Mouse (Mus musculus) spleen, postnatal 4 days (tissue): ENCODE measurements around the gene Vmn2r83.
"Not testable (repeated sequence)": the region's sequence is repeated elsewhere in the genome, so short reads cannot be mapped to it uniquely, and the experiment has no call there.

Experiments
- DNase-seq, 2 experiments: peaks; one replicate each; pipeline ENCODE4 v3.0.0; 2022; ENCODE audit warnings: low spot score in 2 of 2

Vmn2r83 gene

DNA sequence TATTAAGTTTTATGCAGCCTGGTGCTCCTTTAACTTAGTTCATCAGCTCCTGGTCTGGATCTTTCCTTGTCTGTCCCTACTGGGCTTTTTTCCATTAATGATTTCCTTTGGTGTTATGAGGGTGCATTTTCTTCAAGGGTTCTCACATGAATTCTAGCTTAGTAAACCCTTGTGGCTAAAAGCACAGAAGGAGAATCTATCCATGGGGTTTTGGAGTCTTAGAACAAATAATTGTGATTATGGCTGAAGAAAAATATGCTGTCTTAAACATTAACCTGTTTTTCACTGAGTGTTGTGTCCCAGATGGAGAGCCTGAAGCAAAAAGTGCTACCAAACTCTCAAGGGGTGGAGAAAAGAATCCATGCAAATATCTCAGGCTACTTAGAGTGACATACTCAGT, at the start of gene Vmn2r83:
Vmn2r83 (plus strand) TSS at position 301 of the 400 bp plus-strand sequence.
- no peak for DNase-seq

DNA sequence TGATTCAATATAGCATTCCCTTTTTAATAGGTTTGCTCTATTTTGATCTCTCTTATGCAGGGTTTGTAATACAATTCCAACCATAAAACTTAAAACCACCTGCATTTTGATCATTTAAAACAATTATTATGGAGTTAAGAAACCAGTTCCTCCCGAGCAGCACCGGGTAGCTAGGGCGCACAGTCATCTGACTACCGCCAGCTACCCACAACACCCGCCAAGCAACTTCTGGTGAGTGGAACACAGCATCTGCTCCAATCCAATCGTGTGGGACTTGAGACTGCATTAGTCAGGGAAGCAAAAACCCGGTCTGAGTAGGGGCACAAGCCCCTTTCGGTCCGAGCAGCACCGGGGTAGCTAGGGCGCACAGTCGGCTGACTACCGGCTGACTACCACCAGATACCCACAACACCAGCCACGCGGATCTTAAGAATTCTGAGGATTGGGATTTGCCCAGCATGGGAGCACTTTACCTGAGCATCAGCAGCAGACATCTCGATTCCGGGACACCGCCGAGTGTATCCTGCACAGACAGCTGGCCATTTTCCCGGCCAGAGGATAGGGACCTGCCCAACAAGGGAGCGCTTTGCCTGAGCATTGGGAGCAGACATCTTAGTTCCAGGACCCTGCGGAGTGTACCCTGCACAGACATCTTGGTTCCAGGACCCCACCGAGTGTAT, 33.2 kb upstream of the Vmn2r83 start:
- not testable (repeated sequence) for DNase-seq

DNA sequence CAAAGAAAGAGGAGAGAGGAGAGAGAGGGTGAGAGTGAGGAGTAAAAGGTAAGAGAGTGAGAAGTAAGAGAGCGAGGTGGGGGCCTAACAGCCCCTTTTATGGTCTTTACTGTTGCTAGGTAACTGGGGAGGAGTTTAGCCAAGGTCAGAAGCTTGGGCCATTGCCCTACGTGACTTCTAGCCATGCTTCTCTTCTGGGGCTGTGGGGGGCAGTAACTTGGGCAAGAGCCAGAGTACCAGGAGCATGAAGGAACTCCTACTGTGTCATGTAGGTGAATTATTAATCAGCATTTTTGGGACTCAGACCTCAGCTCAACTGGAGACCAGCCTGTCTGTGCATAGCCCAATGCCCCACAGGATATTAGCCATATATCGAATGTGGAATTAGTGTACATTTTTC, 27.4 kb downstream of the Vmn2r83 start:
- DNase-seq: no peak

DNA sequence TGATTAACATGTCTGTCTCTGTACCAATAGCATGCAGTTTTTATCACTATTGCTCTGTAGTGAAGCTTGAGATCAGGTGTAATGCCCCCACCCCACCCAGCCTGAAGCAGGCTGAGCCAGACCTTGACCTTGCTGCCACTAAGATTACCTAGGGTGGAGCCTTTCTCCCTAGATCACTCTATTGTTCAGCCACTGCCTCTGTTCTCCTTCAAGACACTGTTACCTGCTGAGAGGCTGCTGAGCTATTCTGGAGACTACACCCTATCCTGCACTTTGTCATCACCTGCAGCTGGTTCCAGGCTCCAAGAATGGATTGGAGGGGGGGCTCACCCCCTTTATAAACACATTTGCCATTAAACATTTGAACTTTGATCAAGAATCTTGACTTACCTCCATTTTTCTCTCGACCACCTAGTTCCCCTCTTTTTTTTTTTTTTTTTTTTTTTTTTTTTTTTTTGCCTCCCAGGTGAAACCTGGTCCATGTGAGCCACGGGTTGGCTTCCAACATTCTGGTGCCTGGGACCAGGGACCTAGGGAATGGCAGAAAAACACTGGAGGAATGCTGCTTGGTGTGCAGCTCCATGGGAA, 28.3 kb downstream of the Vmn2r83 start:
- DNase-seq: no peak

DNA sequence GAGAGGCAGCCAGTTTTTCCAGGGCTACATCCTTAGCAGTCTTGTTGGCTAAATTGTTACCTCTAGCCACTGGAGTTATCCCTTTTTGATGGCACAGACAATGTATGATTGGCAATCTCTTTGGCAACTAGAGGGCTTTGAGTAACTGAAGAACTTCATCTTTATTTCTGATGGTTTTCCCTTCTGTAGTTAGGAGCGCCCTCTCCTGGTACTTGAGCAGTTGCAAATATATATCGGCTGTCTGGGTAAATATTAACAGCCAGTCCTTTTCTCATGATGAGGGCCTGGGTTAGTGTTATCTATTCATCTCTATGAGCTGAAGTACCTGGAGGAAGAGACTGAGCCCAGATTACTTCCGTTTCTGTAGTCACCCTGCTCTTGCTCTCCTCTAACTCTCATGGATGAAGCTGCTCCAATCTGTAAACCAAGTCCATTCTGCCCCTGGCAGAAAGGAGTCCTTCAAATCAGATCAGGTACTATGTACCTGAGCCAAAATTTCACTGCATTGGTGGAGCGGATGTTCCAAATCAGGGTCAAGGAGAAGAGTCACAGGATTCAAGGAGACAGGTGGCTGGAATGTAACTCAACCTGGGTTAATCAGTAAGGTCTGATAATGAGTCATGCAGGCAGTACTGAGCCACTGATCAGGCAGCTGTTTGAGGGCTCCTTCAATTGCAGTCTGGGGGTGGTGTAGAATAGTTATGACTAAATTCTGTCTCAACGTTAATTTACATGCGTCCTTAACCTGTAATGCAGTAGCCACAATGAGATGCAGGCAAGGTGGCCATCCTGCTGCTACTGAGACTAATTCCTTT, 34.5 kb downstream of the Vmn2r83 start:
- DNase-seq: no peak

DNA sequence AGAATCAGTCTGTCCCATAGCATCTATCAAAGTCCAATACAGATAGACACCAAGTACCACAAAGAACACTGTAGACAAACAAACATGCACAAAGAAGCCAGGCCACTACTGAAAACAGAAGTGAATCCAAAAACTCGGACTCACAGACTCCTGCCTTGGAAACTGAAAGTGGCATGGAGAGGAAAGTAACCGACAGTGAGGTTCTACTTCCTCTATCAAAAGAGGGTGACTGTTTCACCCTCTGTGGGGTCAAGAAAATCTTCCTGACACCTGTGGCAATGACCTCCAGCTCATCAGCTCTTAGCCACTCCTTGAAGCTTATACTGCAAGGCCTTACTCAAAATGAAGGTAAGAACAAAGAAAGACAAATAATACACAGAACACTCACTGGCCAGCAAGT, 38.2 kb downstream of the Vmn2r83 start:
- no peak for DNase-seq

DNA sequence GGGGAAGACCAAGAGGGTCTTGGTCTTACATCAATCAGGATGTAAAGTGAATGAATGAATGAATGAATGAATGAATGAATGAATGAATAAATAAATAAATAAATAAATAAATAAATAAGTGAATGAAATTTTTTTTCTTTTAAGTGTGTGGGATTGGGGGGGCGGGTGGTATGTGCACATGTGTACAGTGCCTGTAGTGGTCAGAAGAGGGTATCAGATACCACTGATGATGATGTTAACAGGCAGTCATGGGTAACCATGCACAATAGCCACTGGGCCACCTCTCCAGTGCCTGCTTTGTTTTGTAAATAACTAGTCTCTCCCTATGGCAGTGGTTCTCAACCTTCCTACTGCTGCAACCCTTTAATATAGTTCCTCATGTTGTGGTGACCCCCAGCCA, 55.9 kb downstream of the Vmn2r83 start:
- no peak for DNase-seq

DNA sequence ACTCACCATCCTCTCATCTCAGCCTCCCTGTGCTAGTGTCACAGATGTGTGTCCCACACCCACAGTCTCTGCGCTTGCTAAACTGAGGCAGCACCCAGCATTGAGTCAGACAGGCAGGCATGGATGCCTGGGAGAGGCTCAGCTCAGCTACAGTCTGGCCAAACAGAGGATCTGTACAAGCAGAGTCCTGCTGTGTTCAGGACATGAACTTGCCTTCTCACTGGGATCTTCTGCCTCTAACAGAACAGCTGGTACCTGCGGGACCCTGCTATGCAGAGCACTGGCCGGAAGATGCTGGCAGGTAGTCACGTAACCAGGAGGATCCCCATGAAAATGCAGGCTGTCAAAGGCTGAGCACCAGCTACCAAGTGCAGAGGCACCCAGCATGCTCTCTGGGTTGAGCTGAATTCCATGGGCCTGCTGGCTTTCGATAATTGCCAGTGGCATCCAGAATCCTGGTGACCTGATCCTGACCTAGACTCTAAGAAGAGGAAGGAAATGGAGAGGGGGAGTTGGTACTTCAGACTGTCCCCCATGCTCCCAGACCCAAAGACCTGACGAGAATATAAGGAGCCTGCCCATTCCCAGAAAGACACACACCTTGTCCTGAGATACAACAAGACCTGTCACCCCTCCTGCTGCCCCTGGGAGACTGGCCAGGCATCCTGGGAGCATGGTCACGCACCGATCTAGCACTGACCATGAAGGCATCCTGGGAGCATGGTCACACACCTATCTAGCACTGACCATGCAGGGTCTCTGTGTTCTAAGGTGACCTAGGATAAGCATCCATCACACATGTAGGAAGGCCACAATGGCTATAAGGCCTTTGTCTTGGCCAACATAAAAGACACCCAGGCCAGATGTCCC, 57.2 kb downstream of the Vmn2r83 start:
- DNase-seq: peak; percentile 10 to 51

DNA sequence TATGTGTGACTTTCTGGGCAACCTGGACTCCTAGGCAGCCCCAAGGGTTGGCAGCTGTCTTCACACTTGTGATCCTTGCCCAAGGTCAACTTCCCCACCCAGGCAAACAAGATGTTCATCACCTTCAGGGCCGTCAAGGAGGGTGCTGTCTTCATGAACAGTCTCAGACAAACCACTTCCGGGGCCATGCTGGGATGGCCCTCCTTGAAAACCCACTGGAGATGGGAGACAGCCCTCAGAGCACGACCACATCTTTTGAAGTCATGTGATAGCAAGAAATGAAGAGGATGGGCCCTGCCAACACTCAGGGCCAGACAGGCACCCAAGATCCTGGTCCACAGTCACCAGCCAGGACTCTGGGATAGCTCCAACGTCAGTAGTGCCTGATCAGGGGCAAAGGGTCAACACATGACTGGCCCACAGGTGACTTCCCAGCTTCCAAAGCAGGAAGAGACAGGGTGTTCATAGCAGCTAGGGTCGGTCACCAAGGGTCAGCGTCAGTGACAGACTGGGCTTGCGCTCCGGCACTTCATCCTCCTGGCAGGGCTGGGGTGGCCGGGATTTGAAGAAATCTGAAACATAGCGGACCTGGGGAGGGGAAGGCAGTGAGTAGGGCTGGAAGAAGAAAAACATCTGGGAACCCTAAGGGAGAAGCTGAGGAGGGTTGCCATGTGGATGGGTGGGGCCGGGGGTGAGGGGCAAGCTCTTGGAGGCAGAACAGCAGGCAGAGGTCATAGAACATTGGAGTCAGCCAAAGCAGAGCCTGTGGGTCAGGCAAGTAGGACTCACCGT, 58.3 kb downstream of the Vmn2r83 start:
- DNase-seq: peak; percentile 9 to 58

DNA sequence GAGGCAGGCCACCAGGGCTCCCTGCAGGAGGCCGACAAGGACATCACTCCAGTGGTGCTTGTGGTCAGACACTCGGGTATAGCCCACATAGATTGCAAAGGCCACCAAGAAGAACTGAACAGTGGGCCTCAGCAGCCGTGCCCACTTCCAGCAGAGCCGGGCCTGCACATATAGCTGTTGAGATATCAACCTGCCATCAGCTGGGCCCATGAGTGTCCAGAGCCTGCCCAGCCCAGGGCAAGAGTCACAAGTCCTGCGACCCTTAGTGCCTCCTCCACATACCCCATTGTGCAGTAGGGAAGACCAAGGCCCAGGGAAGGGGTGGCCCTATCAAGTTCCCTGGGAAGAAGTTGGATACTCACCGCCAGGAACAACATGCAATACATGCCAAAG, 58.9 kb downstream of the Vmn2r83 start:
- peak; percentile 9 to 55 for DNase-seq

DNA sequence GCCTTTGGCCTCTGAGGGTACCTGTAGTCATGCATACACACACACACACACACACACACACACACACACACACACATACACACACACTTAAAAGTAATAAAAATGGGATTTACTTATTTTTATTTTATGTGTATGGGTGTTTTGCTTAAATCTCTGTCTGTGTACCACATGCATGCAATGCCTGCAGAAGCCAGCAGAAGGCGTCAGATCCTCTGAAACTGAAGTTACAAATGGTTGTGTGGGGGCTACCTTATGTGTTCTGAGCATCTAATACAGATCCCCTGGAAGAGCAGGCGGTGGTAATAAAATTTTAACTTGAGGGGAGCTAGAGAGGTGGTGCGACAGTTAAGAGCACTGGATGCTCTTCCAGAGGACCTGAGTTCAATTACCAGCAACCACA, 59.5 kb downstream of the Vmn2r83 start:
- peak in 1 of 2 experiments; percentile 4 for DNase-seq

DNA sequence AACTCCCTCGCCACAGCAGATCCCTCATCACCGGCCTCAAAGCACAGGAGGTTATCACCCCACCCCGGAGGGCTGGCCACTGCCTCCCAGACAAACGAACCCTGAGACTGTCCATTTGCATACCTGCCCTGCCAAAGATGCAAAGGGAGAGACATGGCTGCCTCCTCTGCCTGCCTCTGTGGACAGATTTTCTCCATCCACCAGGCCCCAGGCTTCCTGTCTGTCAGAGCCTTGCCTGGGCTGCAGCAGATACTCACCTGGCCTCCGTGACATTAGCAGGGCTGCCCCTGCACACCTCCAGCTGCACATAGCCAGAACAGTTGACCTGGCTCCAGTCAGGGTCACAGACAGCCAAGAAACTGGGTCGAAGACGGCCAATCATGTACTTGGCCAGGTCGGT, 61.7 kb downstream of the Vmn2r83 start:
- peak; percentile 8 to 53 for DNase-seq

DNA sequence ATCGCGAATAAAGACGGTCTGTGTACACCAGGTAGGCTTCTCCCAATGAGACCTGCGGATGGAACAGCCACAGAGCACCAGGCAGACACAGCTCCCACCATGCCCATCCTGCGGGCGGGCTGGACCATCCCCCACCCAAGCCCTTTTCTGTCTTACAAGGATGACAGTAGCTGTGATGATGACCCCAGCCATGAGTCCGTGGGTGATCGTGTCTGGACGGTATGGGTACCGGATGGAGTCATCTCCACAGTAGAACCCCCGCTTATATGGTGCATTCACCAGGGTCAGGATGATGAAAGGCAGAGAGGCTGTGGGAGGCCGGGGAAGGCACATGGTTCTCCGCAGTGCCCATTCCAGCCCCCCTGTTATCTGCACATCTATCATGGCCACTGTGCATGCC, 62.2 kb downstream of the Vmn2r83 start:
- DNase-seq: peak; percentile 9 to 53

DNA sequence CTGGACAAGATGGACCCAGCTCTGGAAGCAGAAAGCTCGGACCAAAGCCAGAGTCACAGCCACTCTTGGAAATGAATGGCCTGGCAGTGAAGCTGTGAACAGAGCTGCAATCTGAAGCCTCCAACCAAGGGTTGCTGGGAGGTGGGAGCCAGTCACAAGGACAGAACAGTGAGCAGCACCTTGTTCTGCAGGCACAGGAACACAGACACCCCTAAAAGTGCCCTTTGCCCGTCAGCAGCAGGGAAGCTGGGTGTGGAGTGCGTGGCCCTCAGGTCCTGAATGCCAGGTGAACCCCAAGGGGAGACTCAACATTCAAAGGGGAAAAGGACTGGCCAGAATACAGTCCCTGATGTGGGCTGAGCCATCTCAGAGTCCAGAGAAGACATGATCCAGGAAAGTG, 63.1 kb downstream of the Vmn2r83 start:
- peak; percentile 8 to 53 for DNase-seq

DNA sequence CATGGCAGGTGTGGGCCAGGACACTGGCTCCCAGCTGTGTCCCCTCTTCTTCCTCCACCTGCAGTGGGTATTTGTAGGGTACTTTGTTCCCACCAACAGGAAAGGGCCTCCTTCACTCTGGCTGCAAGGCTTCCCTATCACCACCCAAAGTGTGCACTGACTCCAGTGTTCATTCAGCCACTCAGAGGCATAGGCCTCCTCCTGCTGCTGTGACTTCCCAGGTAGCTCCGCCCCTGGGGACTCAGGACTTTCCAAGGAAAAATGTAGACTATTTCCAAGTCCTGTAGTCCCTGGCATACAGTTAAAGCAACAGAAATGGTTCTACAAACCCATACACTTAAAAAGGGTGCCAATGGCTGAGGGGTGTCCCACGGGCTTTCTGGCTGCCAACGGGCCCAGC, 64.1 kb downstream of the Vmn2r83 start:
- peak in 1 of 2 experiments; percentile 10 for DNase-seq

DNA sequence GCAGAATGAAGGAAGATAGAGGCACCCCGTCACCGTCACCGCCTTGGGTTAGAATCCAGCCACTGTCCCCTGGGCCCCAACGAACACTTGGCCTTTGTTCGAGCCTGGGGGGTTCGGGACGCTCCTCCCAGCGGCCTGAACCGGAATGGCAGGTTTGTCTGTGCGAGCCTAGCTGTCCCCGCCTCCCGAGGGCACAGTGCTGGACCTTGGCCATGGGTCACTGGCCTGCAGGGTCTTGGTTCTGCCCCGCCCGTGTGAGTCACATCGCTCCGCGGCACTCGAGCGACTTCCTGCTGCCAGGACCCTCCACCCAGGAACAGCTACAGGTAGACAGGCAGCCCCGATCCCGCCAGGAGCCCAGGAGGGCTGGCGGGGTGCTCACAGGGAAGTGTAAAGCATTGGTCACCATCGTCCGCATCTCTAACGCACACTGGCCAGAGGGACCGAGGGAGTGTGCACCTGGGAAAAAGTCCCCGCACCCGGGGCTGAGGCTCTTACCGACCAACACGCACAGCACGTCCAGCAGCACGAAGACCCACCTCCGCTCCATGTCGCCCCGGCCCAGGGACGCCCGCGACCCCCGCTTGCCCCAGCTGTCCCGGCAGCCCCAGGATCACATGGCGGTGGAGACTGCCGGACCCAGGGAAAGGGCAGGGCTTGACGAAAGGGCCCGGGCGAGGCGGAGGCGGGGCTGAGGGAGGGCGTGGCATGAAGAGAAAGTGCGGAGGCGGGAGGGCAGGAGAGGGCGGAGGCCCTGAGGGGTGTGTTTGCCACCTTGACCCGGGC, 64.8 kb downstream of the Vmn2r83 start, which contains the start of gene Plpp2:
Plpp2 (minus strand) TSS at position 671 of the 786 bp plus-strand sequence.
- peak; percentile 73 to 85 for DNase-seq

DNA sequence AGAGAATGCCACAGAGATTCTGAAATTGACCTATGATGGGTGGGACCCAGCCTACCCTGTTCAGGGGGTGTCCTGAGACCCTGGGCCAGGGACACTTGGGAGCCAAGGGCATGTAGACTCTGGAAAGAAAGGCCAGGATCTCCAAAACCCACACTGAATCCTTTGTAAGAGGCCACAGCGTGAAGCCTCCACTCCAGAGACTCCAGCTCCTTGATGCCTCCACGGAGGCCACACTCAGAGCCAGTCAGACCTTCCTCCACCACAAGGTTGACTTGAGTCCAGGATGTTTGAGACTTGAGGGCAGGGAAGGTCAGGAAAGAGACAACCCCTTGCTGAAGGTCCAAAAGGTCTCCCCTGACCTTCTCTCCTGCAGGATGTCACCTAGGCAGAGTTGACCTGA, 65.9 kb downstream of the Vmn2r83 start:
- peak; percentile 10 to 54 for DNase-seq

DNA sequence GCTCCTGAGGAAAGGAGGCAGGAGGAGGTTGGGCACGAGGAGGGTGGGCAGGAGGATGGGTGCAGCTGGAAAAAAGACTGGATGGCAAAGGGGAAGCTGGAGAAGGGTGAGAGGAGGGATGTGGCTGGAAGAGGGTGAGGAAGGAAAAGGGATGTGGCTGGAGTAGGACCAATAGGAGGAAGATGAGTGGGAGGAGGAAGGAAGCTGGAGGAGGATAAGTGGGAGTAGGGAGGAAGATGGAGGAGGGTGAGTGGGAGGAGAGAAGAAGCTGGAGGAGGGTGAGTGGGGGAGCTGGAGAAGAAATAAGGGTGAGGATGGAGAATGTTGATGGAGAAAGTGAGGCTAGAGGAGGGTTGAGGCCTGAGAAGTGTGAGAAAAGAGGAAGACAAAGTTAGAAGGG, 66.9 kb downstream of the Vmn2r83 start:
- DNase-seq: peak in 1 of 2 experiments; percentile 39

DNA sequence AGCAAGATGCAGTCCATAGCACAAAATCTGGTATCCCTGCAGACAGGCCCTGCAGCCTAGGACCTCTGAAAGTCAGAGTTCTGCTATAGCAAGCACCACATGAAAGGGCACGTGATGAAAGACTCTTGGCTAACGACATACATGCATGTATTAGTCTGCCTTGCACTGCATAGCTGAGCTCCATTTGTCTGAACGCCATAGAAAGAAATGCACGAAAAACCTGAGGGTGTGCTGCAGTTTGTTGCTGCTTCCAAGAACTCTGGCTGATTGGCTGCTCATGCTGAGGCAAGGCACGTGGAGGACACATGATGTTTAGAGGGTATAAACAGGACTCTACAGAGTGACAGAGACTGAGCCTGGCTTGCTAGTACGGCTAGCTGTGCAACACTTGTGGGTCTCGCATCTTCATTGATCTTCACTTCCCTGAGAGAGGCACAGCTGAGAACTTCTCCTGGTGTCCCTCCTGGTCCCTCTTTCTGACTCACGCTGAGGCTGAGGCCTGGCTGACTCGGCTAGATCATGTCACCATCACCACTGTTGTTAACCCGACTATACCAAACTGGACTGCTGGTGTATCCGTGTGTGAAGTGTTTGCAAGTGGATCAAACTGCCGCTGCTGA, 68.0 kb downstream of the Vmn2r83 start:
- DNase-seq: peak in 1 of 2 experiments; percentile 54

DNA sequence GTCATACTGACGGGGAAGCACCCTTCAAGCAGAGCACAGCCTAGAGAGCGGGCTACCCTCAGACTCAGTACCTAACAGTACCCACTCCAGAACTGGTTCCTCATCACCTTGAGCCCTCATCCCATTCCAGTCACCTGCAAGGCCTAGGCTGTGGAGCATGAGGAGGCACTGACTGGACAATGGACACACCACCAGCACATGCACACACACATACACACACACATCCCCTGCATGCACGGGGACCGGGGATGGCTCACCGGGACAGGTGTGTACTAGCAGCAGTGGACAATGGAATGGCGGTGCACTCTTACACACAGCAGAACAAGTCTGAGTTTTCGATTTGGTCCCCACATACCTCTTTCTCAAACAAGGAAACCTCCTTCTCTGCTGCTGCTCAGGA, 68.7 kb downstream of the Vmn2r83 start:
- DNase-seq: peak in 1 of 2 experiments; percentile 46
